Mouse (Mus musculus) right cerebral cortex, postnatal 25 days (tissue): ENCODE results near the gene Dhx29.
"Not testable (repeated sequence)": the region's sequence is repeated elsewhere in the genome, so short reads cannot be mapped to it uniquely, and the experiment has no call there.

Experiments used
- DNase-seq: peaks from one replicate; pipeline ENCODE4 v3.0.0; 2022

The Dhx29 gene

DNA sequence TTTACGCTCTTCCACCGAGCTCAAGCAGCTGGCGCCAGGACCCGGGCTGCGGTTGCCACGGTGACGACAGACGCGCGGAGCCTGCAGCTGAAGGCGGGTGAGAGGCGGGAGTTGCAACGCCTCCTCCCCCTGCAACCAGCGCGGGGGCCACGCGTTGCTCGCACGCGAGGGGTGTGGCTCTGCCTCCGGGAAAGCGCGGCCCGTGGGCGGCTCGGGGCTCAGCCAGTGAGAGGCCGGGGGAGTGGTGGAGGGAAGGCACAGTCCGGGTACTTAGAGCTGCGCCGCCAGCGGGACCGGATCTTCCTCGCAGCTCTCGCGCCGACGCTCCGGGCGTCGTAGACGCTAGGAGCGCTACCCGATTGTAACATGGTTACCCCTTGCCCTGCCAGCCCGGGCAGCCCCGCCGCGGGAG lies 60.3 kb downstream of the Dhx29 start, which contains the start of gene Ccno:
Ccno (plus strand) TSS at position 271 of the 412 bp plus-strand sequence.
- DNase-seq = peak; percentile 94

DNA sequence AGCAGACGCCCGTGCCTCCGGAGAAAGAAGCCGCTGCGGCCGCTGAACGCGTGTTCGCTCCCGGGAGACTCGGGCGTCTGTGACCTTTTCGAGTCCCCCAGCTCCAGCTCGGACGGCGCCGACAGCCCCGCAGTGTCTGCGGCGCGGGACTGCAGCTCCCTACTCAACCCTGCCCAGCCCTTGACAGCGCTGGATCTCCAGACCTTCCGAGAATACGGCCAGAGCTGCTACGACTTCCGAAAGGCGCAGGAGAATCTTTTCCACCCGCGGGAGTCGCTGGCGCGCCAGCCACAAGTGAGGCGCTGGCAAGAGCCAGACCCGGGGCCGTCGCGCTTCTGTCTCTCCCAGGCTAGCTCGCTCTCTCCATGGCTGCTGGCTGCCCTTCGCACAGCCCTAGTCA lies 60.7 kb downstream of the Dhx29 start:
- DNase-seq = no peak

DNA sequence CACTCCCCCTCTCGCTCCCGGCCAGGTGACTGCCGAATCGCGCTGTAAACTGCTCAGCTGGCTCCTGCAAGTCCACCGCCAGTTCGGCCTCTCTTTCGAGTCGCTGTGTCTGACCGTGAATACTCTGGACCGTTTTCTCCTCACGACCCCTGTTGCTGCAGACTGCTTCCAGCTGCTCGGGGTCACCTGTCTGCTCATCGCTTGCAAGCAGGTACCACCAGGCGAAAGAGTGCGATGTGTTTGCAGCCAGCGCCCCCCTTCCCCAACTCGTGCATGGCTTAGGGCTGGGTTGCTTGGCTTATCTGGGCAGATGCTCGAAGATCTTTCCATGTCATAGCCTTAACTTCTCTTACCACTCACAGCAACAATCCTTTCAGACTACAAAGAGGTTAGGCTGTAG lies 61.6 kb downstream of the Dhx29 start:
- no peak for DNase-seq

DNA sequence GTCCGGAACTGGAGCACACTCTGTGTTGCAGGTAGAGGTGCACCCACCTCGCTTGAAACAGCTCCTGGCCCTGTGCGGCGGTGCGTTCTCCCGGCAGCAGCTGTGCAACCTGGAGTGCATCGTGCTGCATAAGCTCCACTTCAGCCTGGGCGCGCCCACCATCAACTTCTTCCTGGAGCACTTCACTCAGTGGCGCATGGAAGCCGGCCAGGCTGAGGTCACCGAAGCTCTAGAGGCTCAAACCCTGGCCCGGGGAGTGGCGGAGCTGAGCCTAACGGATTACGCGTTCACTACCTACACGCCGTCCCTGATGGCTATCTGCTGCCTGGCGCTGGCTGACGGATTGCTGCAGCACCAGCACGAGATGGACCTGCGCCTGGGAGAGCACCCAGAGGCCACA lies 62.3 kb downstream of the Dhx29 start:
- DNase-seq = no peak

DNA sequence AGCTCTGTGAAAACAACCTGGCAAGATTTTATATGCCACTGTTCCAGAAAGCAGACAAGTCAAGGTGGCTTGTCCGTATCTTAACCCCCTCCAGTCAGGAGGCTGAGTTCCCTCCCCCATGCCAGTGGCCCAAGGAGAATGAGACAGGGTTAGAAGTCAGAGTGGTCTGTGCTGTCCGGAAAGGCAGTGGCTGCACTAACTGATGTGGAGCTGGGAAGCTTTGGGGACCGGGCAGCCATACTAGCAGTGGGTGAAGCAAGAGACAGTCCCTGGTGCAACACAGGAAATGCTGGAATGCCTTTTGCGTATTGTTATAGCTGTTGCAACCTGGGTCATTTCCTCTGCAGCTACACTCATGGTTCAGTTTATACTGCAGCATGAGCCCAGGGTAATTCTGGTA lies 63.1 kb downstream of the Dhx29 start:
- no peak for DNase-seq

GRCm38 (mm10) chr13:112993531-112994152 lies 66.4 kb downstream of the Dhx29 start, which contains the start of gene Mcidas:
Gene Mcidas, plus strand, starts transcription at chr13:112993845.
- DNase-seq = no peak

DNA sequence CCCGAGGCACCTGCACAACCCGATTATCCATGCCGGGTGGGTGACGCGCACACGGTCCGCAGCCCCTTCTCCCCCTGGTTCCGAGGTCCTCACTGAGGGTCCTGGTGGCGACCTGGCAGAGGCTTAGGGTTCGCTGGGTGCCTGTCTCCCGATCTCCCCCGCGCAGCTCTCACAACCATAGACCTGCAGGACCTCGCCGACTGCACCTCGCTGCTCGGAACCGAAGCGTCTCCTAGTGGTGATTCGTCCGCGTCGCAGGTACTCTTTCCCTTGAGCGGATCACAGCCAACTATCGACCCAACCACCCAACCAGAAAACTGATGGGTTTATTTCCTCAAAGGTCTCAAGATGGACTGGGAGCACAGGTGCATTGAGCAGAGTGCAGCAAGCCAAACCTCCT lies 66.9 kb downstream of the Dhx29 start:
- DNase-seq = peak; percentile 39

DNA sequence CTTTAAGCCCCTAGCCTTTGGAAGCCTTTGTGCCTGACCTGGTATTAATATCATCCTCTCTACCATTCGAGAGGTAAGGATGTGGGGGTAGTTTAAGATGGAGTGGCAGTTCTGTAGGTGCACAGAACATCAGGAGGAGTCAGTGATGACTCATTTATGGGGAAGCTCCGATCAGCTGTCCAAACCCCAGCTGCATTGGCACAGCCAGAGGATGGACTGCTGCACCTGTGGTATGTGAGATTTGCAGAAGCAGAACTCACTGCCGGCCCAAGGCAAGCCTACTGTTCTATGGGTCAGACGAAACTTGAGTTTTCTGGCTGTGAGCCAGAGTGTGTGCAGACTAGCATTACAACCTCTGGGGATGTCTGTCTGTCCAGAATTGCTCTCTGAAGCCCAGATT lies 69.2 kb downstream of the Dhx29 start:
- no peak for DNase-seq

DNA sequence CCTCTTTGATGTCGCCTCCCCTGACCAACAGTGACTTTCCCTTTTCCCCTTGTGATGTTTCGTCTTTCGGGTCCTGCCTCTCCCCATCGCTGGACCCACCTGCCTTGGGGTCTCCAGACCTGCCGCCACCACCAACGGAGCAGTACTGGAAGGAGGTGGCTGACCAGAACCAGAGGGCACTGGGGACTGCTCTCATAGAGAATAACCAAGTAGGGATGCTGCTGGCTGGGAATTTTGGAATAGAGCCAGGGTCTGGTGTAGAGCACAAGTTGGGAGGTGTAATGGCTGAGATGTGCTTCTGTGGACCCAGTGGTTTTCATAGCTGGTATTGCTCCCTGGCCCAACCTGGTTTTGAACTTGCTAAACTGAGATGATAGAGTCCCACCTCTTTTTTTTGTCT lies 70.1 kb downstream of the Dhx29 start:
- no peak for DNase-seq

- peak; percentile 65 for DNase-seq
Measured at GRCm38 (mm10) chr13:112998427-112999201, 71.4 kb downstream of the Dhx29 start.

- DNase-seq = no peak
Measured at GRCm38 (mm10) chr13:113000090-113000489, 72.8 kb downstream of the Dhx29 start.

DNA sequence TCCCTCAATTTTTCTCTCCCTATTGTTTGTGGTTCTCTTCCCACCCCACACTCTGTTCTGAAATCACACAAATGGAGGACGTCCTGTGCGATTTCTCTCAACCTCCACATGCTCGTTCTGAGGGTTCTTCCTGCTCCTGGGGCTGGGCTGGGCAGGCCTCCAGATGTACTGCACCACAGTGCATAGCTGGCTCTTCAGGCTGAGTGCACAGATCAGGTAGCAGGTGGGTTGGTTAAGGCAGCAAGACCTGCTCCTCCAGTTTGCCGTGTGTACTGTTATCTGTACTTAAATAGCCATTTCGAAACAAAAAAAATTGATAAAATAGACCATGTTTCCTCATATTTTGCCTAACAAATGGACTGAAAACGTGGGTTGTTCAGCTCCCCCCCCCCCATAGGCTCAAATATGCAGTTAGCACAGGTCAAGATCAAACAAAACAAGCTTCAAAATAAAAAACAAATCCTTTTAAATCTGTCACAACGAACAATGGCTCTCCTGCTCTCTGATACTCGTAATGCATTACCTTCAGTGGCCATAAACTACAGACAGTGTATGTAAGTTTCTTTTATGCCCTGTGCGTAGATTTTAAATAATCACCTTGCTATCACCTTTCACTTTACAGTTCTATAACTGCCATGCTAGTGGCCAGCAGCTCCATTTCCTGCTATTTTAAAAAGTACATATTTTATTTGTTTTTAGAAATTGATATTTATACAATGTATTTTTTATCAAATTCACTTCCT lies 73.5 kb downstream of the Dhx29 start:
- DNase-seq = no peak

GRCm38 (mm10) chr13:113012683-113013082 lies 85.4 kb downstream of the Dhx29 start:
- DNase-seq = no peak

GRCm38 (mm10) chr13:113013174-113013953 lies 86.1 kb downstream of the Dhx29 start:
- not testable (repeated sequence) for DNase-seq
